Mouse (Mus musculus) mouse trophoblast stem cell (cell line): ENCODE results near the gene Gm20388.

Experiments used
- in situ Hi-C, 2 experiments: fragments of 300-500 bp; cut with MseI, MboI; formaldehyde crosslinking; loops; 2 replicates in 1 of 2; 3 replicates in 1 of 2; pipeline ENCODE4 v1.15.1; 2025

The Gm20388 gene

GRCm38 (mm10) chr8:121673153-121673552 lies 1762.5 kb downstream of the Gm20388 start:
- in situ Hi-C loops = loop anchor here in 1 of 2 experiments (10.0 kb wide), 1 partner anchor 68 kb away; no protein-coding TSS in a partner anchor

GRCm38 (mm10) chr8:121673917-121674316 lies 1763.3 kb downstream of the Gm20388 start:
- in situ Hi-C loops = loop anchor here in 1 of 2 experiments (10.0 kb wide), 1 partner anchor 69 kb away; no protein-coding TSS in a partner anchor

DNA sequence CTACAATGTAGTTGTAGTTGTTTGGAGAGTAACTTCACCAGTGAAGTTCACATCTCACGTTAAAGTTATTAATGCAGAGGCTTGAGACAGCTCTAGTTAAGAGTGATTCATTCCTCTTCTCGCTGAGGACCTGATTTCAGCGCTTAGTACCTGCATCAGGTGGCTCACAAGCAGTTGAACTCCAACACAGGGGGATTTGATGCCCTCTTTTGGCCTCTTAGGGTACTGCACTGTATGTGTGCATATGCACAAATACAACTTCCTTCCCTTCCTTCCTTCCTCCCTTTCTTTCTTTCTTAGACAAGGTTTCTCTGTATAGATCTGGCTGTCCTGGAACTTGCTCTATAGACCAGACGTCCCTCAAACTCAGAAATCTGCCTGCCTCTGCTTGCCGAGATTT lies 1763.9 kb downstream of the Gm20388 start:
- in situ Hi-C loops = loop anchor here in 1 of 2 experiments (10.0 kb wide), 1 partner anchor 70 kb away; no protein-coding TSS in a partner anchor

DNA sequence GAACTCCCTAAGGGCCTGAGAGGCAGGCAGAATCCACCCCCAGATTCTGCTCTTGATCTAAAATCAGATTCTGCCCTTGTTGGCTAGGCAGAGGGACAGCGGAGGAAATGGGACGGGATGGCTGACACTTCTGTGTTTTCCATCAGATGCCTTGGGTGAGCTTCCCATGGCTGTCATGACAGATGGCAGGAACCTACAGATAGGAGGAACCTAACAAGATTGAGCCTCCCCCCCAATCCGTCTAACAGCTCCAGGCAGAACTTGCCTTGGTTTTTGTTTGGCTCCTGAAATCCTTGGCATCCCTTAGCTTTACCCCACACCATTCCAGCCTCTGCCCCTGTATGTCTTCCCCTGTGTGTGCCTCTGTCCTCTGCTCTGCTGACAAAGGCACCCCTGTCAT lies 1764.5 kb downstream of the Gm20388 start:
- in situ Hi-C loops = loop anchor here in 1 of 2 experiments (10.0 kb wide), 1 partner anchor 70 kb away; no protein-coding TSS in a partner anchor

GRCm38 (mm10) chr8:121675701-121676100 lies 1765.1 kb downstream of the Gm20388 start:
- in situ Hi-C loops = loop anchor here in 1 of 2 experiments (10.0 kb wide), 1 partner anchor 71 kb away; no protein-coding TSS in a partner anchor

GRCm38 (mm10) chr8:121678696-121679095 lies 1768.1 kb downstream of the Gm20388 start:
- in situ Hi-C loops = loop anchor here in 1 of 2 experiments (10.0 kb wide), 1 partner anchor 74 kb away; no protein-coding TSS in a partner anchor

DNA sequence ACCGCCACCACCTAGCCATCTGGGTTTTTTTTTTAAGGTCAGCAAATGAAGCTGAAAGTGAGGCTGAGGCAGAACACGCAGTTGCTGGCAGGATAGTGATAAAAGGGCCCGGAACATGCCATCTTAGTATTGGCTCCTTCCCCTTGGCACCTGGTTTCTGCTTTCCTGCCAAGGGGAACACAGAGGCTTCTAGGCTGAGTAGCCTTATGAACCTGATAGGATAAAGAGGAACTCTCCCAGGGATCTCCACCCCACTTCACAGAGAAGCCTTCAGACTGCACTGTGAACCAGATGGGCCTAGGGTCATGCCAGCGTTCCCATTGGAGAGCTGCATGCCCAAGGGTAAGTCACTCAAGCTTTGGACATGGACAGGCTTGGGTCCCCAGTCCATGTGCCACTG lies 1770.3 kb downstream of the Gm20388 start:
- in situ Hi-C loops = no loop called here

DNA sequence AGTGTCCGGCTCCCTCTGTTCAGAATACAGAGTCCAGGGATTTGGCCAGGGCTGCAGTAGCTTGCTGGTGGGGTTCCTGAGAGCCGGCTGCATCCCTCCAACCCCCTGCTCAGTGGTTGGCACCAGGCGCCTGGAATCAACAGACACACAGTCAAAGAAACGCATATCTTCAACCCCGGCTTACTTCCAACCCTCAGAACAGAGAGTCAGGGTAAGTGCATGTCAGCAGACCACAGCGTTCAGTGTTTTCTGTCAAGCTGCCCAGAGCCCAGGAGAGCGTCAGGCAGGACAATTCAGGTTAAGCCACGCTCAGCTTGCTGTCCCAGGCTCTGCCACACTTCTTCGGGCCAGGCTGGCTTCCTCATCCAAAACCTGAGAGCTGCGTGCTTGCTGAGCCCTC lies 1770.8 kb downstream of the Gm20388 start:
- in situ Hi-C loops = no loop called here

DNA sequence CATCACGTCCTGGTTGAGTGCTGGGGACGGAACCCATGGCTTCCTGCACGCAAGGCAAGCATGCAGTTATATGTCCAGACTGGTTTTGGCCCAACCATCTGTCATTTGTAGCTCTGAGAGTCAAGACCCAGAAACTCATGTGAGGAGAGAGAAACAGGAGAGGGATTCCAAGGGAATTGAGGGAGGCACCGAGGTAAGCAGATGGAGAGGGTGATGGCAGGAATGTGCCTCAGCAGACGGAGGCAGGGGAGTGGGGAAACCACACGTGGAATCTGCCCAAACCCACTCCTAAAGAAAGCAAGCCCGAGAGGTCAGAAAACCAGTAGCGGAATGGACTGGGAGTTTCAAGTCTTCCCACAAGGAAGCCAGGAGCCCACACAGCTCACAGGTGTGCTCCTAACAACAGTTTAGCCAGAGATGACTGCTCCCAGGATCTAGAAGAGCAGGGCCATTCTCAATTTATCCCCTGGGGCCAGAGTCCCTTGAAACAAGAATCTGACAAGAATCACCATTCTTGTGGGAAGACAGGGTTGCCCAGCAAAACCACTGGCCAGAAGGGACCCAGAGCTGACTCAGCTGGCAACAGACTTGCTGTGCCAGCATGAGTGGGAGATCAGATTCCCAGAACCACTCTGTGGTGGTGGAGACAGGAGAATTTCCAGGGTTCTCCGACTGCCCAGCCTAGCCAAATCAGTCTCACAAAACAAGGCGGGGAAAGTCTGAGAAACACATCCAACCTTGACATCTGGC lies 1772.6 kb downstream of the Gm20388 start:
- in situ Hi-C loops = no loop called here

DNA sequence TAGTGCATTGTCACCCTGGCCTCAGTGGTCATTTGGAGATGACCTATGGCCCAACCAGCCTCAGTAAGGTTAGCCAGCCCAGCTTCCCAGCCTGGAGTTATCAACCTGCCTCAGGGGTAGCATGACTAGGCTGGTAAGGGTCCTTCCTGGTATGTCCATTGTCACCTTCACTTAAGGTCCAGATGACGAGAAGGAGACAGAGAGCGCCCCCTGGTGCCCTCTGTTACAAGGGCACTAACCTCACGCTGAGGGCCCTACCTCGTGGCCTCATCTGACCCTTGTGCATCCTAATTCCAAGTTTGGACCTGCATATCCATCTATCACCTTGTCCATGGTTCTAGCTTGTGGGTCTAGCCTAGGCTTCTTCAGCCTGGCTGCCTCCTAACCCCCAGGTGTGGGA lies 1774.8 kb downstream of the Gm20388 start:
- in situ Hi-C loops = no loop called here

DNA sequence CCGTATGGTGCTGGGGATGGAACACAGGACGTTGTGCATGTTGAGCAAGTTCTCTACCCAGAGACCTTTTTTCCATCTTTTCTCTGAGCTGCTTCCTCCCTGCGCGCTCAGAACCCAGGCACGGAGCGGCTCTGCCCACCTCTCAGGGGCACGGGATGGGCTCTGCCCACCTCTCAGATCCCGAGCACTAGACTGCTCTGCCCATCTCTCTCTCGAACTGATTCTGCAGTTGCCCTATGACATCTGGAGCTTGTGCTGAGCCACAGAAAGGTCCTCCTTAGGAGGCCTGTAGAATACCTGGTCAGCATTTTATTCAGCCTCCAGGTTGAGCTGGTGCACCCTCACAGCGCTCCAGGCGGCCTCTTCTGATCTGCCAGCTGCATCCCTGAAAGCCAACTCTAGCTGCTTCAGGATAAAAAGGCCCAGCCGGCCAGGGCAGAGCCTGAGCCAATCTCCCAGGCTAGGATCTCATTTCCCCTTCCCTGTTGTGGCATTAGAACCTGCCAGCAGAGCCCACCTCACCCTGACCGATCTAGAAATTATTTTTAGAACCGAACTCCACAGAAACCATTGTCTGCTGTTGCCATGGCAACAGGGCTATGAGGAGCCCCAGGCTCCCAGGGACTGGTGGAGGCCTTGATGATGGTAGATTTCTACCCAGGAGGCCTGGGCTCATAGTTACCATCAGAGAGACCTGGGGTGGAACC lies 1777.0 kb downstream of the Gm20388 start:
- in situ Hi-C loops = no loop called here

GRCm38 (mm10) chr8:121688496-121688895 lies 1777.9 kb downstream of the Gm20388 start:
- in situ Hi-C loops = no loop called here

- in situ Hi-C loops = no loop called here
Measured at GRCm38 (mm10) chr8:121694453-121694852, 1783.8 kb downstream of the Gm20388 start.

DNA sequence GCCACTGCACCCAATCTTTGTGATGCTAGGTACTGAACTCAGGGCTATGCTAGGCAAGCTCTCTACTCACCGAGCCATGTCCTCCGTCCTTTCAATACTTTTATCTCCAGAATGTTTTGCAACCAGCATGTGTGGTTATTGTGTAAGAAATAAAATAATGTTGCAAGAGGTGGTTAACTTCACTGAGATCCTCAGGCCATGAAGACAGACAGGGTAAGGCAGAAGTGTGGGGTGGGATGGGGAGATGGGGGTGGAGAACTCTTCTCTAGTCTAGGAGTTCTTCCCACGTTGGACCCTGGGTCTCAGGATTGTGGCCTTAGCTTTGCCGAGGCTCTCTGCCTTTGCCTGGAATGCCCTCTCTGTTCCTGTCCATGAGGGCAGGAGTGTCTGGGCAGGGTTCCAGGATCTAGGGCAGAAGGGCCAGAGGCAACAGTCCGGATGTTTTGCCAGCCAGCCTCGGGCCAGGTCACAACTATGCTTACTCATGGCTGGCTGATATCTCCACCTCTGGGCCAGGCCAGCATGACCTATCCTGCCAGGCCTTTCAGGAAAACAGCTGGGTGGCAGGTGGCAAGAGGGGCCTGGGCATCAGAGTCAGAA lies 1785.0 kb downstream of the Gm20388 start:
- in situ Hi-C loops = no loop called here

DNA sequence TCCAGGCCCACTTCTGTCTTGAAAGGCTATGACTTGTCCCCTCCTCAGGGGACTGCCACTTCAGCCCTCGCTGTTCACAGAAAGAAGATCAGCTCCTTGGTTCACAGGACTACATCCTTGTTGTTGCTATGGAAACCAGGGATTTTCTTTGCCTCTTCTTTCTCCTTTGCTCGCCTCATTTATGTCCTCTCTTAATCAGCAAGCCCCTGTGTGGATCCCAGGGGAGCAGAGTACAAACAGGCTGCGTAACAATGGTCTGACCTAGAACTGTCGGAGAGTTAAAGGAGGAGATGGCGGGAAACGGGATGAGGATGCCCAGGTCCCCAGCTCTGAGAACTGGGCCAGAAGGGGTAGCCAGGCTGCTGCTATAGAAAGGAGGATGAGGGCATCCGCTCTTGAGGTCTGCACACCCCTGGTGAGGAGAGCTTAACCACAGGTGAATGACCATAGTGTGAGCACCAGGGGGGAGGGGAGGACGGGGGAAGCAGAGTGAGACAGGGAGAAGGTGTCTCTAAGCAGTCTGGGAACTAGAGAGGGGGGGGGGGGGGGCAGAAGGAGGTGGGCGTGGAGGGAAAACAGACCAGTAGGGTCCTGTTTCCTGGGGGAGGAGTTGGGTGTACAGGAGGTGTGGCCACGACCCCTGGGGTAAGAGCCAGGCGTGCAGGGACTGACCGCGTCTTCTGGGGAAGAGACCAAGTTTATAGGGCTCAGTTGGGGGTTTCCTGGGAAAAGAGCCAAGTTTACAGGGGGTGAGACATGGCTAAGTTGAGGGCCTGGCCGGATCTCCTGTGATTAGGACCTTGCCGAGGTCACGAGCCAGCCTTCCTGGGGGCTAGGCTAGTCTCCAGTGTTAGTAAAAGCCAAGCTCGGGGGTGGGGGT lies 1787.3 kb downstream of the Gm20388 start:
- in situ Hi-C loops = no loop called here

DNA sequence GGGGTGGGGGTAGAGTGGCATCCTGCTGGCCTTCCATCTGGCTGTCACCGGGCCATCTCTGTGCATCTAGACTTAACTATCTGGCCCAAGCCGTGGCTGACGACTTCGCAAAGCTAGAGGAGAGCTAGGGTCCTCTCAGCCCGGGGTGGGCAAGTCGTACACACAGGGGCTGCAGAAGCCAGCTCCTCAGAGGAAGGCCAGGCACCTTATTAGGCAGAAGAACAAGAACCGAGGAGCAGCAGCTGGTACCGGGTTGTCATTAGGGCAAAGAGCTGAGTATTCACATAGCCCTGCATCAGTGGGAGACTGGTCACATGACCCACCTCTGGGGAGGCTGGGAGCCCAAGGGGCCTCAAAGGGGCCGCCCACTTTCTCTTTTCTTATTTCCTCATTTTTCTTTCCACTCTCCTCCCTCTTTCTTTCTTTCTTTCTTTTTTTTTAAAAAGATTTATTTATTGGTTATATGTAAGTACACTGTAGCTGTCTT lies 1788.0 kb downstream of the Gm20388 start:
- in situ Hi-C loops = no loop called here

DNA sequence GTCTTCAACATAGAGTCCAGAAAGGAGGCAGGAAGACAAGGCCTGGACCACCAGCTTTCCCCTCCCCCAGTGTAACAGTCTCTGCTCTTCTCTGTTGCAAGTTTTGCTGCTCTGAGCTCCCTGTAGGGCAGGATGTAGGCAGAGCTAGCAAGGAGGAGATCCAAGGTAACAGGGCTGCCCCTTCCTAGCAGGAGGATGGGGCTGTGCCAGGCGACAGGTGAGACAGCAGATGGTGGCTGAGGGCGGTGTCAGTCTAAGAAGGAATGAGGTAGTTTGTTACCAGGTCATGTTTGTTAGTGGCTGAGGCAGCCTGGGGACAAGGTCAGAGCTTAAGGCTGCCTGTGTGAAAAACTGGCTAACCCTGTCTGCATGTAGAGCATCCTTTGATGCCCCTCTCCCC lies 1789.3 kb downstream of the Gm20388 start:
- in situ Hi-C loops = no loop called here

- in situ Hi-C loops = no loop called here
Measured at GRCm38 (mm10) chr8:121705174-121705573, 1794.5 kb downstream of the Gm20388 start.

DNA sequence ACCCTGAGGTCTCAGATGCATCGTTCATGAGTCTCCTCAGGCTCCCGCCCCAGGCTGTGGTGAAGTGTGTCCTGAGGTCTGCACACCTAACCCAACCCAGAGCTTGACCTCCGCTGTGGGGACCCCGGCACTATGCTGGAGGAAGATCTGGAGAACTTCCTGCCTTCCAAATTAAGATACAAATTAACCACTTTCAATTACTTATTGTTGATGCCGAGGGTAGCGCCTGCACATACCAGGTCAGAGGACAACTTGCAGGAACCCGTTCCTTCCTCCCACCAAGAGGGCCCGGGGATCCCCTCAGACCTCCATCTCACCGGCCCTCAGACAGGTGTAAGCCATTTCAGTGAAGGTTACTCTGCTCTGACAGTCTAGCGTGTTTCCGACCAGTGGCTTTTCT lies 1796.3 kb downstream of the Gm20388 start:
- in situ Hi-C loops = no loop called here

DNA sequence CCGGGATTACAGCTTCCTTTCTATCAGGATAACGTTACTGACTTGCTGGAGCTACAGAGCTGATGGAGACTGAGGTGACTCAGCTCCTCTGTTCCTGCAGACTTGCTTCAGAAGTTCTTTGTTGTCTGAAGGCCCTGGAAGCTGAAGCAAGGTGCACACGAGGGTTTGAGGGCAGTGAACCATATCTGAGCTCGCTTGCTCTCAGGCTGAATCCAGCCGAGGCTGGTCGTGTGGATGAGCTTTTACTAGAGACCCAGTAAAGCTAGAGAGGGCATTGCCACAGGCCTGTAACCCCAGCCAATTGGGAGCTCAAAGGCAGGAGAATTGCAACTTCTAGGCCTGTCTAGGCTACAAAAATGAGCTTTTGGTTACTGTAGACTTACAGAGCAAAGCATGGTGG lies 1797.8 kb downstream of the Gm20388 start:
- in situ Hi-C loops = no loop called here

DNA sequence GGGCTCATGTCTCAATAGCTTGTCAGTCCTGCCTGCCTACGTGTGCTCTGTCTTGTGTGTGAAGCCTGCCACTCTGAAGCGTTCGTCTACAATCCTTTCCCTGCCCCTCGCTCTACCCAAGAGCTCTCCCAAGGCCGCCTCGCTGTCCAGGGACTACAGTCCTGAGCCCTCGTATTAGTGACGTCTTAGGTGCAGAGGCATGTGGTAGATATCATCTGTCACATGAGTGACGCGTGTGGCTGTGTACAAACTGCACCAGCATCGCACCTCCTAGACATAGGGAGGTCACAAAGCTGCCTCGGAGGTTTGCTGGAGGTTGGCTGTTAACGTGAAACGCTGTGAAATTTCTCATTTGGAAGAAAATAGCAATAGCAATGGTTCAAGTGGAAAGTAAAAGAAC lies 1806.9 kb downstream of the Gm20388 start:
- in situ Hi-C loops = loop anchor here in 1 of 2 experiments (5.0 kb wide), 1 partner anchor 35 kb away; no protein-coding TSS in a partner anchor
